Mouse (Mus musculus) C2C12 (cell line): ENCODE data around the gene Snx9. TPM values are rescaled to one million over a fixed set of nuclear protein-coding genes. Genes with fewer than 3 reads are reported as not detected.

Experiments used
- H3K27me3 ChIP-seq: one replicate; pipeline ENCODE4 v1.6.1; 2011; ENCODE audit not compliant: control insufficient read depth, insufficient read depth, insufficient read length
- H3K36me3 ChIP-seq: one replicate; pipeline ENCODE4 v1.6.1; 2011; ENCODE audit not compliant: control insufficient read depth, insufficient read depth
- H3K4me3 ChIP-seq: one replicate; pipeline ENCODE4 v1.5.1; 2011; ENCODE audit warnings: mild to moderate bottlenecking, control low read depth; ENCODE audit not compliant: poor library complexity, insufficient read depth, severe bottlenecking
- H3K79me2 ChIP-seq: one replicate; pipeline ENCODE4 v1.6.1; 2011; ENCODE audit not compliant: control insufficient read depth, insufficient read depth
- H3K79me3 ChIP-seq: one replicate; pipeline ENCODE4 v1.6.1; 2011; ENCODE audit warnings: low read depth, control low read depth
- H3ac ChIP-seq: one replicate; pipeline ENCODE3; 2011; ENCODE audit warnings: low read depth; ENCODE audit not compliant: control insufficient read depth, insufficient read length
- CEBPB ChIP-seq: IDR thresholded peaks from one replicate; pipeline ENCODE4 v1.6.1; 2011; ENCODE audit warnings: low read depth, mild to moderate bottlenecking, control low read depth, moderate library complexity
- CTCF ChIP-seq: IDR thresholded peaks from one replicate; pipeline ENCODE4 v1.5.1; 2011; ENCODE audit not compliant: control insufficient read depth, insufficient read depth, insufficient read length
- FOSL1 ChIP-seq: IDR thresholded peaks from one replicate; pipeline ENCODE4 v1.8.0; 2011; ENCODE audit warnings: mild to moderate bottlenecking, low read length; ENCODE audit not compliant: poor library complexity, insufficient read depth, severe bottlenecking
- MAX ChIP-seq: IDR thresholded peaks from one replicate; pipeline ENCODE4 v1.6.1; 2011; ENCODE audit warnings: mild to moderate bottlenecking, control low read depth
- MYOD1 ChIP-seq: IDR thresholded peaks from one replicate; pipeline ENCODE4 v1.6.1; 2011; ENCODE audit warnings: low read depth; ENCODE audit not compliant: control insufficient read depth, insufficient read length
- MYOG ChIP-seq: IDR thresholded peaks from one replicate; pipeline ENCODE4 v1.6.1; 2011; ENCODE audit not compliant: control insufficient read depth, insufficient read length; ENCODE audit errors: extremely low read depth
- USF1 ChIP-seq: IDR thresholded peaks from one replicate; pipeline ENCODE4 v1.6.1; 2011; ENCODE audit warnings: low read depth, mild to moderate bottlenecking, control low read depth, moderate library complexity
- polyA plus RNA-seq: library from polyadenylated mRNA; unstranded; fragments of >200 nt; fragmentation: generic; extraction: Trizol; gene quantifications from one replicate; pipeline ENCODE4 v1.2.1, GENCODE M21; 2012; ENCODE audit warnings: missing spikeins

The Snx9 gene
- polyA plus RNA-seq, 1 experiment = 57.5 TPM

- H3K4me3 ChIP-seq = no peak overlapping the region
- H3K79me2 ChIP-seq = peaks cover 100% of the 10 kb centered on the region
- H3ac ChIP-seq = no peak overlapping the region
- peaks cover 4% of the 10 kb centered on the region for H3K36me3 ChIP-seq
- H3K79me3 ChIP-seq = peaks cover 88% of the 10 kb centered on the region
- TF ChIP-seq CEBPB (no peak), CTCF (no peak), MYOG (no peak), USF1 (no peak), FOSL1 (no peak), MAX (no peak), MYOD1 (no peak)
- no peaks in the 10 kb centered on the region for H3K27me3 ChIP-seq
Measured at GRCm38 (mm10) chr17:5853936-5854335, 12.8 kb downstream of the Snx9 start.

- peaks cover 100% of the 10 kb centered on the region for H3K79me2 ChIP-seq
- TF ChIP-seq MYOD1 (no peak), CTCF (no peak)
- peaks cover 82% of the 10 kb centered on the region for H3K79me3 ChIP-seq
- H3K27me3 ChIP-seq = no peaks in the 10 kb centered on the region
- H3K36me3 ChIP-seq = peaks cover 7% of the 10 kb centered on the region
- H3ac ChIP-seq = no peak overlapping the region
- H3K4me3 ChIP-seq = no peak overlapping the region
Measured at GRCm38 (mm10) chr17:5855560-5855959, 14.4 kb downstream of the Snx9 start.

GRCm38 (mm10) chr17:5856426-5856825 lies 15.3 kb downstream of the Snx9 start:
- TF ChIP-seq MYOD1 (no peak), USF1 (no peak), MYOG (no peak), FOSL1 (no peak), MAX (no peak), CEBPB (no peak), CTCF (no peak)
- Histone ChIP-seq H3ac (no peak overlapping the region), H3K79me2 (peaks cover 100% of the 10 kb centered on the region), H3K36me3 (peaks cover 5% of the 10 kb centered on the region), H3K27me3 (no peaks in the 10 kb centered on the region), H3K79me3 (peaks cover 76% of the 10 kb centered on the region), H3K4me3 (no peak overlapping the region)

- Histone ChIP-seq H3K27me3 (no peaks in the 10 kb centered on the region), H3K79me2 (peaks cover 100% of the 10 kb centered on the region), H3ac (no peak overlapping the region), H3K79me3 (peaks cover 72% of the 10 kb centered on the region), H3K4me3 (no peak overlapping the region), H3K36me3 (peaks cover 5% of the 10 kb centered on the region)
- TF ChIP-seq CTCF (no peak), USF1 (no peak), CEBPB (no peak), MYOD1 (no peak), MAX (no peak), FOSL1 (no peak), MYOG (no peak)
Measured at GRCm38 (mm10) chr17:5857206-5857605, 16.1 kb downstream of the Snx9 start.

- H3K36me3 ChIP-seq = peaks cover 5% of the 10 kb centered on the region
- H3K27me3 ChIP-seq = no peaks in the 10 kb centered on the region
- no peak overlapping the region for H3K4me3 ChIP-seq
- TF ChIP-seq USF1 = no peak
- H3ac ChIP-seq = no peak overlapping the region
- H3K79me2 ChIP-seq = peaks cover 100% of the 10 kb centered on the region
- H3K79me3 ChIP-seq = peaks cover 75% of the 10 kb centered on the region
Measured at GRCm38 (mm10) chr17:5858209-5858608, 17.1 kb downstream of the Snx9 start.

- no peak overlapping the region for H3K4me3 ChIP-seq
- peaks cover 73% of the 10 kb centered on the region for H3K79me2 ChIP-seq
- H3ac ChIP-seq = no peak overlapping the region
- H3K79me3 ChIP-seq = peaks cover 48% of the 10 kb centered on the region
- TF ChIP-seq FOSL1 (no peak), USF1 (no peak), CTCF (no peak), MYOD1 (no peak), MYOG (no peak), MAX (no peak), CEBPB (no peak)
- peaks cover 5% of the 10 kb centered on the region for H3K36me3 ChIP-seq
- no peaks in the 10 kb centered on the region for H3K27me3 ChIP-seq
Measured at GRCm38 (mm10) chr17:5862285-5862684, 21.2 kb downstream of the Snx9 start.
